Mouse (Mus musculus) ES-E14 (cell line): ENCODE data around the gene Serpinb6a. TPM values are rescaled to one million over a fixed set of nuclear protein-coding genes. Genes with fewer than 3 reads are reported as not detected.
A peak's percentile ranks its signal among the peaks of the same experiment; 100 is the strongest.

Experiments used
- DNase-seq: peaks from one replicate; pipeline ENCODE4 v3.0.0-alpha.2; 2013; ENCODE audit warnings: low read depth, low spot score
- H3K27ac ChIP-seq: 2 replicates; pipeline ENCODE4 v1.5.1; 2012; ENCODE audit warnings: low read depth, mild to moderate bottlenecking, low read length, moderate library complexity, mixed read lengths; ENCODE audit not compliant: poor library complexity, insufficient read depth, severe bottlenecking
- H3K36me3 ChIP-seq: 2 replicates; pipeline ENCODE4 v1.6.1; 2012; ENCODE audit warnings: mild to moderate bottlenecking, low read length, moderate library complexity, mixed read lengths; ENCODE audit not compliant: control insufficient read depth, poor library complexity, insufficient read depth, severe bottlenecking
- H3K4me1 ChIP-seq, 2 experiments: fragments of 150-350 bp in 1 of 2; sonication (generic) in 1 of 2; 2 replicates each; pipeline ENCODE4 v1.6.1; 2012; ENCODE audit warnings: low read length in 2 of 2, mild to moderate bottlenecking in 1 of 2, mixed read lengths in 1 of 2; ENCODE audit not compliant: control insufficient read depth in 2 of 2, insufficient read depth in 2 of 2, poor library complexity in 1 of 2
- H3K4me3 ChIP-seq, 2 experiments: fragments of 150-350 bp in 1 of 2; sonication (generic) in 1 of 2; 2 replicates each; pipeline ENCODE4 v1.5.1; 2012; ENCODE audit warnings: low read length in 2 of 2, low read depth in 1 of 2, mild to moderate bottlenecking in 1 of 2, mixed read lengths in 1 of 2; ENCODE audit not compliant: insufficient read depth in 1 of 2, poor library complexity in 1 of 2, severe bottlenecking in 1 of 2
- H3K9ac ChIP-seq: 2 replicates; pipeline ENCODE4 v1.6.1; 2012; ENCODE audit warnings: low read depth, mild to moderate bottlenecking, low read length, mixed read lengths; ENCODE audit not compliant: poor library complexity, insufficient read depth, severe bottlenecking
- H3K9me3 ChIP-seq: fragments of 150-350 bp; sonication (generic); 2 replicates; pipeline ENCODE4 v1.6.1; 2012; ENCODE audit warnings: low read depth, mild to moderate bottlenecking, low read length; ENCODE audit not compliant: control insufficient read depth, insufficient read depth
- CHD2 ChIP-seq: IDR thresholded peaks from 2 replicates; pipeline ENCODE4 v1.6.1; 2014; ENCODE audit warnings: mild to moderate bottlenecking, low read depth, low read length, inconsistent platforms
- HCFC1 ChIP-seq: IDR thresholded peaks from 2 replicates; pipeline ENCODE4 v1.6.1; 2012; ENCODE audit warnings: low read length, inconsistent platforms, borderline replicate concordance; ENCODE audit not compliant: insufficient read depth
- MAFK ChIP-seq: IDR thresholded peaks from 2 replicates; pipeline ENCODE4 v1.6.1; 2014; ENCODE audit warnings: mild to moderate bottlenecking, low read depth, low read length, inconsistent platforms; ENCODE audit not compliant: insufficient read depth
- ZC3H11A ChIP-seq: IDR thresholded peaks from 2 replicates; pipeline ENCODE4 v1.6.1; 2012; ENCODE audit warnings: low read depth, mild to moderate bottlenecking, inconsistent platforms, low read length, borderline replicate concordance
- ZNF384 ChIP-seq: IDR thresholded peaks from 2 replicates; pipeline ENCODE4 v1.6.1; 2012; ENCODE audit warnings: low read depth, low read length, inconsistent platforms
- in situ Hi-C, 2 experiments: fragments of 600-800 bp; cut with MboI; formaldehyde crosslinking; loops; one replicate each; pipeline ENCODE4 v1.15.1; 2025; ENCODE audit warnings: low sequenced_read_pairs in 2 of 2, inconsistent platforms in 1 of 2; ENCODE audit not compliant: unreplicated experiment in 2 of 2
- total RNA-seq: library from RNA; depleted of rRNA; stranded (reverse); fragments of 300-350 nt; gene quantifications from 2 replicates; pipeline ENCODE4 v1.2.3, GENCODE M21; 2012

Serpinb6a gene
- total RNA-seq, 1 experiment, result 57.2 TPM

DNA sequence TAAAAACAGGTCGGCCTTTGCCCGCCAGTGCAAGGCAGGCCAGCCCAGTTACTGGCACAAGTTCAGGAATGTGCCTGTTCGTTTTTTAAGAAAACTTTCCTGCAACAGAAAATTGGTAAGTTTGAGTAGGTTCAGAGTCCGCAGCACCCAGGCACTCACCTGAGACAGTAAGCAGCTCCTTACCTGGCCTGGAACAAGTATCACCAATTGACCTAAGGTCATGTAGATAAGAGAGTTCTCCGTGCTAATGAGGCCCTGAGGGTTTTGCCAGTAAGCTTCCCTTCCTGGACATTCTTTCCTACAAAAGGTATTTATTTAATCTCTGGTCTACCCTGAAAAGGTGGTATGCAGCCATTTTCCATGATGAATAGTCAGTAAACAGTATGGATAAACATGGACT, 80.9 kb downstream of the Serpinb6a start:
- no peak for TF ChIP-seq CHD2
- no peak for TF ChIP-seq MAFK
- no peak for TF ChIP-seq ZC3H11A
- TF ChIP-seq ZNF384, result no peak
- TF ChIP-seq HCFC1, result no peak
- Histone ChIP-seq H3K36me3 (no peaks in the 10 kb centered on the region; the same call in none of the 2 replicates), H3K27ac (peak overlapping the region; percentile 90), H3K4me3 (peak overlapping the region; percentile 61 to 74), H3K9me3 (no peaks in the 10 kb centered on the region), H3K9ac (peak overlapping the region; percentile 87), H3K4me1 (peaks cover 3 to 4% of the 10 kb centered on the region in 2 experiments; a peak in 2 of 4 replicates)
- DNase-seq, result no peak
- in situ Hi-C loops, result no loop called here

DNA sequence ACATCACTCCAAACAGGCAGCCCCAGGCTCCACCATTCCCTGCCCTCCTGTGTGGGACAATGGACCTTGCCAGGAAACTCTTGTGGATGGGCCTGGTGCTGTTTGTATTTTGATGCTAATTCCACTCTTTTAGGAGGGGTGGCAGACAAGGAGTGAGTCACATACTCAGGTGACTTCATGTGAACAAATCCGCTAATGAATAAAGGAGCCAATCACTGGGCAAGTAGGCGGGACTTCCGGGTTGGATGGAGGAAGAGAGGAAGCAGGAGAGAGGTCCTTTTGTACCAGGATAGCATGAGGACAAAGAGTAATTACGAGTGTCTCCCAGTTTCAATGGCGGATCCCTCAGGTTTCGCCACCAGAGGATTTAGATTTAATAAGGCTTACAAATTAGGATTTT, 81.6 kb downstream of the Serpinb6a start:
- in situ Hi-C loops, result no loop called here
- Histone ChIP-seq H3K36me3 (no peaks in the 10 kb centered on the region; the same call in none of the 2 replicates), H3K9me3 (no peaks in the 10 kb centered on the region), H3K4me1 (peaks cover 3 to 4% of the 10 kb centered on the region in 2 experiments; a peak in 2 of 4 replicates), H3K4me3 (peak overlapping the region; percentile 61 to 74), H3K27ac (peak overlapping the region; percentile 90; the same call in 1 of the 2 replicates), H3K9ac (peak overlapping the region; percentile 87; the same call in 1 of the 2 replicates)
- no peak for TF ChIP-seq HCFC1
- TF ChIP-seq ZC3H11A, result no peak
- TF ChIP-seq ZNF384, result no peak
- no peak for TF ChIP-seq CHD2
- no peak for TF ChIP-seq MAFK
- peak; percentile 75 for DNase-seq

DNA sequence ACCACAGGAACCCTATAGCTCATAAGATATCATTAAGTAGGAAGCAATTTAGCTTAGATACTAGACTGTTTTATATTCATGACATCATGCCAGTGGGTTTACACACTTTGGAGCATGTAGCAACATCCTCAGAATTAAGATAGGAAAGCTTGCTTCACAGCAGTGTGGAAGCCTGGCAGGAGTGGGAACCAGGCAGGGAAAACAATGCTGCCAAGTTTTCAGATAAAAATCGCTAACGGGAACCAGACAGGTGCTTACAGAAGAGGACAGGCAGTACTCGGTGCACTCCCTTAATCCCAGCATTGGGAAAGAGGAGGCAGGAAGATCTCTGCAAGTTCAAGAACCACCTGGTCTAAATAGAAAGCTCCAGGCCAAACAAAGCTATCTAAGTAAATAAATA, 95.8 kb downstream of the Serpinb6a start:
- in situ Hi-C loops, result no loop called here
- H3K27ac ChIP-seq, result no peak overlapping the region
- H3K4me1 ChIP-seq, result peaks cover 3 to 4% of the 10 kb centered on the region in 2 experiments; a peak in 2 of 4 replicates
- TF ChIP-seq ZNF384, result no peak
- TF ChIP-seq HCFC1, result no peak
- no peak overlapping the region for H3K9ac ChIP-seq
- no peaks in the 10 kb centered on the region for H3K9me3 ChIP-seq
- DNase-seq, result no peak
- H3K4me3 ChIP-seq, result no peak overlapping the region
- no peaks in the 10 kb centered on the region for H3K36me3 ChIP-seq

DNA sequence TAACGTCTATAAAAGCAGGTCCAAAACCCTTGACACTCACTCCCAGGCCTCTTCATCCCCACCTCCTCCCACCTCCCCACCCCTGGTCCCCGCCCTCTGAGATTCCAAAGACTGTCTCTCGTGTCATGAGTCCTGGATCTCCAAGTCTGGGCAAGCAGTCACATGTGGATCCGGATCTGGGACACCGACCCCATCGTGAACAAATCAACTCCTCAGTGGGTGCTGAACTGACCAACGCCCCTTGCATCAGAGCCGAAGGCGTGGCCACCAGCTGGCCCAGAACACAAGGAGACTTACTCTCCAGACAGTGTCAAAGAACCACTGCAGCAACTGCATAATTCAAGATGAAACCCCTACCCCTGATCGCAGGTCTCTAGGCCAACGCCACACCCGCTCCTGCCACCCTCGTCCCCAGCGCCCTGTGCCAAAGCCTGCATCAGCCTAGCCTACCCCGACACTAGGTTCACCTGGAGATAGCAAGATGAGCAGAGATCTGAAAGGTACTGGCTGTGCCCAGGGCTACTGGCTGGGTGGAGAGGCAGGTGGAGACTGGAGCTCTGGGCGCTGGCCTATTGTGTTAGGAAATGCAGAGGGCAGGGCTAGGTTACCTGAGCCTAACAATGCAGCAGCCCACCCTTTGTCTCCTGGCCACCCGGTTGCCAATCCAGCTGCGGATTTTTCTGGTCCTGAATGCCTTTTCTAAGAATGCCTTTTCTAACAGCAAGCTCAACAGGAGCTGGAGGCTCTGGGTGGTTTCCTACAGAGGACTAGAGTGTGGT, 97.2 kb downstream of the Serpinb6a start, which contains the start of gene Serpinb6c:
TSS of gene Serpinb6c (minus strand) at position 533 of the 779 bp plus-strand sequence.
- H3K4me3 ChIP-seq, result peak within 1 kb of the TSS in 1 of 2 experiments; percentile 47; a peak in 3 of 4 replicates
- H3K36me3 ChIP-seq, result no peaks in the 10 kb centered on the region
- in situ Hi-C loops, result no loop called here
- H3K27ac ChIP-seq, result peak within 1 kb of the TSS; percentile 59; the same call in 1 of the 2 replicates
- TF ChIP-seq MAFK, result no peak
- no peak for TF ChIP-seq ZNF384
- no peak for TF ChIP-seq CHD2
- no peak for TF ChIP-seq HCFC1
- no peak for TF ChIP-seq ZC3H11A
- peak; percentile 45 for DNase-seq
- H3K9ac ChIP-seq, result 0 out of 2 replicates have a peak within 1 kb of the TSS, but pooled peaks have one; percentile 25
- H3K9me3 ChIP-seq, result no peaks in the 10 kb centered on the region
- H3K4me1 ChIP-seq, result peaks cover 3 to 4% of the 10 kb centered on the region in 2 experiments; a peak in 2 of 4 replicates
